Mouse (Mus musculus) kidney, adult 18-20 months (tissue): ENCODE results near the gene Ear14.
A peak's percentile ranks its signal among the peaks of the same experiment; 100 is the strongest.
"Not testable (repeated sequence)": the region's sequence is repeated elsewhere in the genome, so short reads cannot be mapped to it uniquely, and the experiment has no call there.

Experiments
- DNase-seq: peaks from one replicate; pipeline ENCODE4 v3.0.0; 2021

The Ear14 gene

GRCm38 (mm10) chr14:51203115-51203514, at the start of gene Ear14:
TSS of gene Ear14 (plus strand) at chr14:51203391.
- no peak for DNase-seq

GRCm38 (mm10) chr14:51156056-51156735, 47.0 kb upstream of the Ear14 start:
- no peak for DNase-seq

DNA sequence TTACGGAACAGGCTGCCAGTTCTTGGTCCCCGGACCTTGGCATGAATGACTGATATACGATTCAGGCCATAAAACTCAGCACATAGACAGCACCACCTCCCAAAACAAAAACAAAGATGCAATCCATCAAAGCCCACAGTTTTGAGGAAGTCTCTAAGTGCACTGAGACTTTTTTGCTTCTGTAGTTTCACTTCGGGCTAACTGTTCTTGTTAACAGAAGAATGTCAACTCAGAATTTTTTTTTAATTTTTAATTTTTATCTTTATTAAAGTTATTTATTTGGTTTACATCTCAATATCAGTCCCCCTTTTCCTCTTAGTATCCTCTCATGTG, 46.5 kb upstream of the Ear14 start:
- DNase-seq, result no peak

- no peak for DNase-seq
These were observed 46.1 kb upstream of the Ear14 start for GRCm38 (mm10) chr14:51157072-51157471.

- DNase-seq, result not testable (repeated sequence)
These were observed 41.2 kb upstream of the Ear14 start, which contains the start of gene Rnase2b for GRCm38 (mm10) chr14:51161976-51162375. TSS of gene Rnase2b (plus strand) at chr14:51162260.

- not testable (repeated sequence) for DNase-seq
These were observed 39.9 kb upstream of the Ear14 start for GRCm38 (mm10) chr14:51163323-51163722.

- no peak for DNase-seq
These were observed 37.8 kb upstream of the Ear14 start for GRCm38 (mm10) chr14:51165435-51165834.

DNA sequence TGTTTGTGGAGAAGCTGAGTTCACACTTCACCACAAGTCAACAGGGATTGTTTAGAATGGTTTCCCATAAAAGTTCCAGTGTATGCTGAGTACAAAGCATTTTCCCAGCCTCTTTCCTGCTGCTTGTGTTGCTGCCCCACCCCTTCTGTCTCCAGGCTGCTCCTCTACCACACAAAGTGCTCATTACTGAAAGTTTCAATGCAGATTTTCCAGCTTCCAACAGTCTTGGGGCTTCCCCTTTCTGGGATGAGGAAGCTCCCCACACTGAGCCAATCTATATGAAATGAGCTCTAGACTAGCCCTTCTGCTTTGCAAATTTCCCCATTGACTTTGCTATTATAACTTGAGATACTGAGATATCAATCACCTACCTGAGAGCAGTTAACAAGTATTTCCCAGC, 37.1 kb upstream of the Ear14 start:
- DNase-seq, result no peak

DNA sequence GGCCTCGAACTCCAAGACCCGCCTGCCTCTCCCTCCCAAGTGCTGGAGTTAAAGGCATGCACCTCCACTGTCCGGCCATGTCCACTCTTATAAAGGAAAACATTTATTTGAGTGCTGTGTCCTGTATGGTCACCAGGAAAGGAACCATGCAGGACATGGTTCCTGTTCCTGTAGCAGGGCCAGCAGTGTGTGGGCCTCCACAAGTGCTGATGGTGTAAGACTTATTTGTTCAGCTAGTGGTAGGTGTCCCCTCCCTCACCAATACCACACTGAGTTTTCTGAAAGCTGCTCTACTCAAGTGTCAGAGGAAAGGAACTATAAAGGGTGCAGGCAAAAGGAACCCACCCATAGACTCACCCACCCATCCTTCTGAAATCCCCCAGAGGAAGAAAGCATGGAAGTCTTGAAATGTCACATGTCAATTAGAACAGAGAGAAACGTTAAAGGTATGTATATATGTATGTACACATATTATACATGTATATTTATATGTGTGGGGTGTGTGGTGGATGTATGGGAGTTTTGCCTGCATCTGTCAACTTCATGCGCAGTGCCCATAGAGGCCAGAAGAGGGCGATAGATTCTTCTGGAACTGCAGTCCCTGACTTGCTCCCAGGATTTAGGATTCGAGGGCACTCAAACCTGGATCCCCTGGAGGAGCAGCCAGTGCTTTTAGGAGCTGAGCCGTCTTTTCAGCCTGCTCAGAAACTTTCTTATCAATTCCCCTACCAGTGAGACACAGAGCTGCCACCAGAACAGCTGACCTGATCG, 30.9 kb upstream of the Ear14 start:
- peak; percentile 42 for DNase-seq

DNA sequence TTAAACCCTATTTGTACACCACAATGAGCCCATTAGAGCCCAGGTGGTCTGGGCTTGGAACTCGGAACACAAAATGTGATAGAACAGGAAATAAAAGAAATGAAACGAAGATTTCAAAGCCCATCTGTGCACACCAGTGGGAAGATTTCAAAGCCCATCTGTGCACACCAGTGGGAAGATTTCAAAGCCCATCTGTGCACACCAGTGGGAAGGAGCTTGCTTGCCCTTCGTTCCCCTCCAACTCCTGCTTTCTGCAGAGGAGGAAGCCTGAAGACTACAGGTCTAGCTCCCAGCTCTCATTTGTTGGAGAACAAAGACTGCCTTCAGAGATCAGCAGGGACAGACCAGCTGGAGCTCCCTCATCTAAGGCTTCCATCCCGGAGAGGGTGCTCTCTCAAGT, 30.2 kb upstream of the Ear14 start:
- not testable (repeated sequence) for DNase-seq

GRCm38 (mm10) chr14:51173843-51174242, 29.3 kb upstream of the Ear14 start:
- DNase-seq, result no peak

- not testable (repeated sequence) for DNase-seq
These were observed 22.1 kb upstream of the Ear14 start for GRCm38 (mm10) chr14:51181051-51181450.

DNA sequence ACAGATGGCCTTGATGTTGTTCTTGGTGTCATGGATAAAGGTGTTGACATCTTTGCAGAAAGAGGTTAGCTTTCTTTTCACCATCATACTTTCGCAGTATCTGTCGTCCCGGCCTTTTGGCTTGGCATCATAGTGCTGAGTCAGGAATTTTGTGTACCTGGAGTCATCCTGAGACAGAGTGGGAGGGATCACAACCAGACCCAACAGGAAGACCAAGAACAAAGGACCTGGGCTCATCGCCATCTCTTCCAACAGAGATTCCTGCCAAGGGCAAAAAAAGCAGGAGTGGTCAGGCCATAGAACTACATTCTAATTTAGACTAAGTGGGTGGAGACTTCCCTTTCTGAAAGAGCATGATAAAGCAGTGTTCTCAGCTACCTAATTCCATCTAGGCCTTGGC, 7.5 kb upstream of the Ear14 start:
- DNase-seq, result peak; percentile 8

DNA sequence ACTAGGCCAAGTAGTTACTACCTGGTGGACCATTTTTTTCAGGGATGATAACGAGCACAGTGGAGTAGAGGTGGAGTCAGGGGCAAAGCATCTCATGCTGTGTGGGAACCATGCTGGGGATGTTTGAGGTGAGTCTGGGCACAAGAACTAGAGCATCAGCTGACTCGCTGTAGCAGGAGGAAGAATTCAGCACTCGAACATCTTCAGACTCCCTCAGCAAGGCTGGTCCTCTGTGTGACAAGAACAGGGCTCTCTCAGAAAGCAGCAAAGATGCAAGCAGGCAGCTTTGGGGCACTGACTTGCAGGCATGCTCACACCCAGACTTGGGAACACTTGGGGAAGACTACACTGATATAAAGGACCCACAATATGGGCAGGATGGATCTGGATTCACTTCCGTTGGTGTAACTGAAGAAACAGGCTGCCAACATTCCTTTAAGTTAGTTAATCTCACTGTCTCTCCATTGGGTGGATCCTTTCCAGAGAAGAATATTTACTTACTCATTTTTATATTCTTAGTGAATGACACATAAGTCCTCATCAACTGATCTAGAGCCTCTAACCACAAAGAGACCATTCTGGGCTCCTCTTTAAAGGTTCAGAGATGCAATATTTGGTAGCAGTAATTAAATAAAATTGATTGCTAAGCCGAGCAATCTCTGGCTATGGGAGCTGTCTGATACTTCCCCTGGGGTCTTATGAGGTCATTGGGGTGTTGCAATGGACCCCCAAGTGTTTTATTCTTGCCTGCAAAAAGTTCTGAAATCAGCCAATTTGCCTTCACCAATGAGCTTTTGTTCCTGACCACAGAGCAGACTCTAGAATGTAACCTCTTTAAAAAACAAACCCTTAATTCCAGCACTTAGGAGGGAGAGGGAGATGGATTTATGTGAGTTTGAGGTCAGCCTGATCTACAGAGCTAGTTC, 3.8 kb upstream of the Ear14 start, which contains the start of gene Ang2:
Gene Ang2, minus strand, starts transcription at position 51 of the 926 bp plus-strand sequence.
- DNase-seq, result no peak

DNA sequence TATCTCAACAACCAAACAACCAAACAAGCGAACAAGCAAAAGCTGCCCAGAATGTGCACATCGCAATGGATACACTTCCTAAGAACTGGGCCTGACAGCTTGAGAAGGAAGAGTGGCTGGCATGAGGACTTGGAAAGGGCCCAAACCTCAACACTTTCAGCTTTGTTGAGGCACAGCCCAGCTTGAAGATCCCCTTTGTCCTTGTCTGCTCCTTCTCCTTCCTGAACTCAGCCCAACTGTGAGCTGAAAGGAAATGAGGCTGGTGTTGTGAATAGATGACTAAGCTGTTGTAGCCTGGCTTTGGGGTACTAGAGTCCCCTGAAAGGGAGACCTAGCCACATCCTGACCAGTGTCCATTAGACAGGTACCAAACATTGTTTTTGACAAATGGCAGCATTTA, 3.1 kb upstream of the Ear14 start:
- DNase-seq, result no peak

GRCm38 (mm10) chr14:51200466-51200865, 2.7 kb upstream of the Ear14 start:
- DNase-seq, result no peak

GRCm38 (mm10) chr14:51220075-51220474, 16.9 kb downstream of the Ear14 start:
- DNase-seq, result not testable (repeated sequence)

DNA sequence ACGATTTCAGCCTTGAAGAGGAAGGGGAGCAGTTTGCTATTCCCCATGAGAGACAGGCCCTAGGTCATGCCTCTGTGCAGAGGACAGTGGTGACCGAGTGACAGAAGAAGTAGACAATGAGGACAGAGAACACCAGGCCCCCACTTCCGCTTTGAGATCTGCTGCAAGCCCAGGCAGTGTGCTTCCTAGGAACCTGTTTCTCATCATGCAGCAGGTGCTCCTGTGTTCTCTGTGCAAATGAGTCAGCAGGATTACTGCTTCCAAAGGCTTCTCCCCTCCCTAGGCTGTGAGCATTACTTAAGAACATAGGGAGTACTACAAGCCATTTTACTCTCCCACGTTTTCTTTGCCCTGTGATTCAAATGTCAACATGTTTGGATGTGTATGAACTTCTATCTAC, 26.5 kb downstream of the Ear14 start:
- not testable (repeated sequence) for DNase-seq

DNA sequence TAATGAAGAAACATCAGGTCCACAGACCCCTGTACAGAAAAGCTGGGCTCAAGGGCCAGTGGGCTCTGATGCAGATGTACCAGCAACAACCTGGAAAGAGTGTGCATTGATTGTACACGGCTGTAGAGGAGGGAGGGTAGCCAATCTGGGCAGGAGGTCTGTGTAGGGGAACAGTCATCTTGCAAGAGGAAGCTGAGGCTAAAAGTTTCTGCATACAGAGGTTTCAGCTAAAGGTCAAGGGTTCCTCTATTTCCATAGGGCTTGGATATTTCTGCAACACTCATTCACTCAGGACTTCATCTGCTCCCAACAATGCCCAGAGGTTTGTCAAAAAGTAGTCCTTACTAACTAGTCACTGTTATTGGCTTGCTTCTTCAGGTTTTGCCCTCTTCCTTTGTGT, 34.3 kb downstream of the Ear14 start:
- not testable (repeated sequence) for DNase-seq

DNA sequence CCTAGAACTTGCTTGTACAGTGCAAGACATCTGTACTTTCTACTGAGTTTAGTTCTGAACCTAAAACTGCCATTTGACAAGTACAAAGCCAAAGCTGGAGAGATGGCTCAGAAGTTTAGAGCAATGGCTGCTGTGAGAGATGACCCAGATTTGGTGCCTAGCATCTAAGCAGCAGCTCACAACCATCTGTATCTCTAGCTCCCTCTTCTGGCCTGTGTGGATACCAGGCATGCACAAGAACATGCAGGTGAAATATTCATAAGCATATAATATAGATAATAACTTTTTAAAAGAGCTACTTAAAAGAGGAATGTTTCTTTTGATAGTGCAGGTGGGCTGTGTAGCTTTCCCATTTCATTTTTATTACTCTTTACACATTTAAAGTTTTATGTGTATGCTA, 37.7 kb downstream of the Ear14 start:
- DNase-seq, result peak; percentile 20

DNA sequence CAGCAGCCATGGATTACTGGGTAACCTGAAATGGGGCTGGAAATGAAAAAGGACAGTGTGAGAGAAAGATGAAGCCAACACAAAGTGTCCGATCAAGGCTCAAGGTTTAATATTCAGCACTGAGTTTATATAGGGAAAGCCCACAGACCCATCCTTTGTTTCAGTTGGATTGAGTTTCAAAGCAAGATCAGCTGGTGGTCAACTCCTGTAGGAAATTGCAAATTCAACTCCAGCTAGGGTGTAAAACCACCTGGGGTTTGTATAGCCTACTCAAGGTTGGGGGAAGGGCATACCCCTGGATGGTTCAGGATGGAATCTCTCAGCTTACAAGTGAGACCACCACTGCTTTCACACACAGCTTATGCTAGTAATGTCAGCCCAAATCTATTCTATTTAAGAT, 44.5 kb downstream of the Ear14 start:
- no peak for DNase-seq

DNA sequence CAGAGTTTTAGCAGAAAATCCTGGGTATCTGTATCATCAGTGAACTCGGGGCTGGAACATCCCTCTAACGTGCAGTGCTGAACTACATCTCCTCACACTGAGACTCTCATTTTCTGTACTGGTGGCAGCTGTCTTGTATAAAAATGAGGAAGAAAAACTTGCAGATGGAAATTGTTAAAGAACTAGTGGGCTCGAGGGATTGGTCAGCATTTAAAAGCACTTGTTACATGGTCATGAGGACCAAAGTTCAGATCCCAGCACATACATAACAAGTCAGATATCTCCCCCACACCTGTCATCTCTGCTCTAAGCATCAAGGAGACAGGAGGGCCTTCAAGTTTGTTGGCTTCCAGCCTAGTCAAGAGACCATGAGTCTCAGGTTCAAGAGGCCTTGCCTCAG, 47.2 kb downstream of the Ear14 start:
- DNase-seq, result no peak

GRCm38 (mm10) chr14:51252206-51252605, 49.0 kb downstream of the Ear14 start:
- DNase-seq, result not testable (repeated sequence)
